Mouse (Mus musculus): ENCODE data around the gene Emid1. TPM values are rescaled to one million over a fixed set of nuclear protein-coding genes. Genes with fewer than 3 reads are reported as not detected.

Emid1 gene
- polyA plus RNA-seq, 1 experiment from 2014 or later: 9.3 TPM

GRCm38 (mm10) chr11:5067063-5067462, 85.0 kb downstream of the Emid1 start:
- ATAC-seq (replicated peaks): no peak

GRCm38 (mm10) chr11:5065056-5065821, 86.8 kb downstream of the Emid1 start, which contains the start of gene Gas2l1:
Gas2l1 (minus strand) TSS chr11:5065327.
- Histone ChIP-seq H3K36me3 (replicated peaks) (peaks cover 20% of the 10 kb centered on the region), H3K4me1 (peaks cover 45% of the 10 kb centered on the region), H3K9ac (peak within 1 kb of the TSS; percentile 59), H3K27me3 (replicated peaks) (peaks cover 38% of the 10 kb centered on the region), H3K4me2 (peak within 1 kb of the TSS; percentile 80), H3K27ac (peak within 1 kb of the TSS; percentile 34; the same call in 1 of the 2 replicates), H3K9me3 (no peaks in the 10 kb centered on the region), H3K4me3 (peak within 1 kb of the TSS; percentile 88)
- under 1% methylated on average over 47 of the region's 50 CpGs for WGBS
- peak; percentile 85 for ATAC-seq (replicated peaks)

More at GRCm38 (mm10) chr11:5067063-5067462, 85.0 kb downstream of the Emid1 start:
- H3K4me2 ChIP-seq: no peak overlapping the region
- no peaks in the 10 kb centered on the region for H3K9me3 ChIP-seq
- peaks cover 37% of the 10 kb centered on the region for H3K36me3 ChIP-seq (replicated peaks)
- H3K27ac ChIP-seq: no peak overlapping the region
- peaks cover 21% of the 10 kb centered on the region for H3K27me3 ChIP-seq (replicated peaks)
- no peak overlapping the region for H3K9ac ChIP-seq
- H3K4me1 ChIP-seq: peaks cover 32% of the 10 kb centered on the region
- H3K4me3 ChIP-seq: no peak overlapping the region

GRCm38 (mm10) chr11:5064282-5065055, 87.6 kb downstream of the Emid1 start:
- Histone ChIP-seq H3K9me3 (no peaks in the 10 kb centered on the region), H3K9ac (peak overlapping the region; percentile 59), H3K27me3 (replicated peaks) (peaks cover 46% of the 10 kb centered on the region), H3K4me1 (peaks cover 50% of the 10 kb centered on the region), H3K4me3 (peak overlapping the region; percentile 88), H3K36me3 (replicated peaks) (peaks cover 17% of the 10 kb centered on the region), H3K27ac (0 out of 2 replicates have a peak overlapping the region, but pooled peaks have one; percentile 18), H3K4me2 (peak overlapping the region; percentile 80)
- WGBS: 13% methylated on average over 38 of the region's 38 CpGs
- ATAC-seq (replicated peaks): peak; percentile 31

- peaks cover 53% of the 10 kb centered on the region for H3K27me3 ChIP-seq (replicated peaks)
- H3K4me2 ChIP-seq: peak overlapping the region; percentile 80
- H3K4me1 ChIP-seq: peaks cover 56% of the 10 kb centered on the region
- ATAC-seq (replicated peaks): no peak
- H3K9me3 ChIP-seq: no peaks in the 10 kb centered on the region
- H3K9ac ChIP-seq: 0 out of 2 replicates have a peak overlapping the region, but pooled peaks have one; percentile 59
- 54% methylated on average over 31 of the region's 31 CpGs for WGBS
- peak overlapping the region; percentile 88 for H3K4me3 ChIP-seq
- no peak overlapping the region for H3K27ac ChIP-seq
- H3K36me3 ChIP-seq (replicated peaks): peaks cover 10% of the 10 kb centered on the region
Observed at GRCm38 (mm10) chr11:5063561-5064281, 88.3 kb downstream of the Emid1 start.

GRCm38 (mm10) chr11:5062860-5063505, 89.1 kb downstream of the Emid1 start:
- ATAC-seq (replicated peaks): no peak
- Histone ChIP-seq H3K9me3 (no peaks in the 10 kb centered on the region), H3K4me3 (no peak overlapping the region), H3K27ac (no peak overlapping the region), H3K9ac (no peak overlapping the region), H3K36me3 (replicated peaks) (peaks cover 2% of the 10 kb centered on the region; the same call in 1 of the 2 replicates), H3K4me1 (peaks cover 62% of the 10 kb centered on the region), H3K27me3 (replicated peaks) (peaks cover 55% of the 10 kb centered on the region), H3K4me2 (peak overlapping the region; percentile 80; the same call in 1 of the 2 replicates)
- WGBS: 64% methylated on average over 13 of the region's 13 CpGs

- no peaks in the 10 kb centered on the region for H3K36me3 ChIP-seq (replicated peaks)
- peak overlapping the region; percentile 29 for H3K4me3 ChIP-seq
- no peak for ATAC-seq (replicated peaks)
- H3K4me2 ChIP-seq: peak overlapping the region; percentile 48
- no peak overlapping the region for H3K9ac ChIP-seq
- H3K27me3 ChIP-seq (replicated peaks): peaks cover 62% of the 10 kb centered on the region
- no peaks in the 10 kb centered on the region for H3K9me3 ChIP-seq
- H3K4me1 ChIP-seq: peaks cover 66% of the 10 kb centered on the region
- H3K27ac ChIP-seq: no peak overlapping the region
- WGBS: 23% methylated on average over 13 of the region's 13 CpGs
Observed at GRCm38 (mm10) chr11:5062326-5062725, 89.7 kb downstream of the Emid1 start.

GRCm38 (mm10) chr11:5061413-5062139, 90.5 kb downstream of the Emid1 start:
- ATAC-seq (replicated peaks): no peak
- H3K27me3 ChIP-seq (replicated peaks): peaks cover 70% of the 10 kb centered on the region
- WGBS: 4% methylated on average over 62 of the region's 62 CpGs
- H3K4me3 ChIP-seq: peak overlapping the region; percentile 29
- H3K9me3 ChIP-seq: no peaks in the 10 kb centered on the region
- peak overlapping the region; percentile 48 for H3K4me2 ChIP-seq
- H3K9ac ChIP-seq: 0 out of 2 replicates have a peak overlapping the region, but pooled peaks have one; percentile 16
- no peak overlapping the region for H3K27ac ChIP-seq
- H3K36me3 ChIP-seq (replicated peaks): no peaks in the 10 kb centered on the region
- H3K4me1 ChIP-seq: peaks cover 67% of the 10 kb centered on the region

- no peak for ATAC-seq (replicated peaks)
- 51% methylated on average over 28 of the region's 28 CpGs for WGBS
- peaks cover 74% of the 10 kb centered on the region for H3K27me3 ChIP-seq (replicated peaks)
- peaks cover 73% of the 10 kb centered on the region for H3K4me1 ChIP-seq
- H3K4me3 ChIP-seq: peak overlapping the region; percentile 29
- peak overlapping the region; percentile 48 for H3K4me2 ChIP-seq
- H3K27ac ChIP-seq: no peak overlapping the region
- no peak overlapping the region for H3K9ac ChIP-seq
- no peaks in the 10 kb centered on the region for H3K9me3 ChIP-seq
- no peaks in the 10 kb centered on the region for H3K36me3 ChIP-seq (replicated peaks)
Observed at GRCm38 (mm10) chr11:5060756-5061412, 91.2 kb downstream of the Emid1 start.

- peaks cover 68% of the 10 kb centered on the region for H3K4me1 ChIP-seq
- H3K27me3 ChIP-seq (replicated peaks): peaks cover 78% of the 10 kb centered on the region
- 0 out of 2 replicates have a peak overlapping the region, but pooled peaks have one; percentile 2 for H3K4me3 ChIP-seq
Observed at GRCm38 (mm10) chr11:5059704-5060156, 92.3 kb downstream of the Emid1 start.

GRCm38 (mm10) chr11:5059230-5059629, 92.8 kb downstream of the Emid1 start:
- 31% methylated on average over 14 of the region's 14 CpGs for WGBS
- ATAC-seq (replicated peaks): no peak

More at GRCm38 (mm10) chr11:5059704-5060156, 92.3 kb downstream of the Emid1 start:
- Histone ChIP-seq H3K9me3 (no peaks in the 10 kb centered on the region), H3K27ac (no peak overlapping the region), H3K4me2 (no peak overlapping the region), H3K36me3 (replicated peaks) (no peaks in the 10 kb centered on the region), H3K9ac (no peak overlapping the region)
- ATAC-seq (replicated peaks): no peak
- 7% methylated on average over 27 of the region's 27 CpGs for WGBS

More at GRCm38 (mm10) chr11:5059230-5059629, 92.8 kb downstream of the Emid1 start:
- Histone ChIP-seq H3K4me1 (peaks cover 63% of the 10 kb centered on the region), H3K9ac (no peak overlapping the region), H3K27ac (no peak overlapping the region), H3K4me2 (no peak overlapping the region), H3K9me3 (no peaks in the 10 kb centered on the region), H3K4me3 (no peak overlapping the region), H3K36me3 (replicated peaks) (no peaks in the 10 kb centered on the region), H3K27me3 (replicated peaks) (peaks cover 77% of the 10 kb centered on the region)
